Mouse (Mus musculus): ENCODE data around the gene Snd1.

GRCm38 (mm10) chr6:28491198-28491597 is 16.3 kb downstream of the Snd1 start:
- TF ChIP-seq TAL1 (conservative IDR thresholded peaks at IDR 0.05; ENCODE audit: low read depth, low read length): no peak
- TF ChIP-seq CTCF (IDR thresholded peaks at IDR 0.05; ENCODE audit: low read depth, low read length): no peak
- TF ChIP-seq GATA1 (IDR thresholded peaks at IDR 0.05; ENCODE audit: borderline replicate concordance, low read length): no peak

All from G1E (cell line).